Mouse (Mus musculus): ENCODE measurements at regions not wholly inside any gene's neighbourhood (a gene's known extent, or its start where the extent isn't known, plus 50 kb on each side); places are given as distances from the start of the nearest gene placed in this dataset.

- Histone ChIP-seq H3K4me3 (no peak overlapping the region), H3K4me1 (no peaks in the 10 kb centered on the region), H3K36me3 (no peaks in the 10 kb centered on the region), H3K27ac (no peak overlapping the region), H3K27me3 (ENCODE audit: low read depth, poor library complexity, severe bottlenecking) (no peaks in the 10 kb centered on the region), H3K9me3 (replicated peaks) (no peaks in the 10 kb centered on the region)
- DNase-seq (ENCODE audit: low spot score) = no peak
- WGBS = 92% methylated on average over 5 of the region's 5 CpGs
Observed at GRCm38 (mm10) chr13:79309584-79310110, 1110.1 kb upstream of the Nr2f1 start.

- WGBS = 78% methylated on average over 6 of the region's 6 CpGs
- Histone ChIP-seq H3K4me3 (no peak overlapping the region), H3K9me3 (replicated peaks) (no peaks in the 10 kb centered on the region), H3K27ac (no peak overlapping the region), H3K36me3 (no peaks in the 10 kb centered on the region), H3K27me3 (ENCODE audit: low read depth, poor library complexity, severe bottlenecking) (no peaks in the 10 kb centered on the region), H3K4me1 (peaks cover 7% of the 10 kb centered on the region)
- no peak for DNase-seq (ENCODE audit: low spot score)
Observed at GRCm38 (mm10) chr13:79297225-79297710, 1097.7 kb upstream of the Nr2f1 start.

GRCm38 (mm10) chr13:79288022-79288421 is 1088.5 kb upstream of the Nr2f1 start:
- Histone ChIP-seq H3K27ac (no peak overlapping the region), H3K4me3 (no peak overlapping the region), H3K4me1 (no peaks in the 10 kb centered on the region), H3K36me3 (no peaks in the 10 kb centered on the region), H3K9me3 (replicated peaks) (no peaks in the 10 kb centered on the region), H3K27me3 (ENCODE audit: low read depth, poor library complexity, severe bottlenecking) (no peaks in the 10 kb centered on the region)
- DNase-seq (ENCODE audit: low spot score) = no peak
- WGBS = 93% methylated on average over 1 of the region's 1 CpGs

- Histone ChIP-seq H3K27me3 (ENCODE audit: low read depth, poor library complexity, severe bottlenecking) (no peaks in the 10 kb centered on the region), H3K36me3 (no peaks in the 10 kb centered on the region), H3K4me1 (no peaks in the 10 kb centered on the region), H3K27ac (no peak overlapping the region), H3K4me3 (no peak overlapping the region), H3K9me3 (replicated peaks) (no peaks in the 10 kb centered on the region)
- no peak for DNase-seq (ENCODE audit: low spot score)
- 91% methylated on average over 3 of the region's 3 CpGs for WGBS
Observed at GRCm38 (mm10) chr13:79286181-79286580, 1086.6 kb upstream of the Nr2f1 start.

GRCm38 (mm10) chr13:79285478-79285877 is 1085.9 kb upstream of the Nr2f1 start:
- 3% methylated on average over 2 of the region's 2 CpGs for WGBS
- Histone ChIP-seq H3K9me3 (replicated peaks) (no peaks in the 10 kb centered on the region), H3K27ac (no peak overlapping the region), H3K4me1 (no peaks in the 10 kb centered on the region), H3K4me3 (no peak overlapping the region), H3K27me3 (ENCODE audit: low read depth, poor library complexity, severe bottlenecking) (no peaks in the 10 kb centered on the region), H3K36me3 (no peaks in the 10 kb centered on the region)
- DNase-seq (ENCODE audit: low spot score) = no peak

GRCm38 (mm10) chr13:79277714-79278113 is 1078.2 kb upstream of the Nr2f1 start:
- no peaks in the 10 kb centered on the region for H3K27me3 ChIP-seq (ENCODE audit: low read depth, poor library complexity, severe bottlenecking)
- H3K27ac ChIP-seq = no peak overlapping the region
- no peak for DNase-seq (ENCODE audit: low spot score)
- H3K9me3 ChIP-seq (replicated peaks) = no peaks in the 10 kb centered on the region
- H3K4me3 ChIP-seq = no peak overlapping the region
- H3K36me3 ChIP-seq = no peaks in the 10 kb centered on the region
- 70% methylated on average over 6 of the region's 6 CpGs for WGBS
- H3K4me1 ChIP-seq = 0 out of 2 replicates have a peak, but pooled peaks cover 4% of the 10 kb centered on the region

- no peak overlapping the region for H3K27ac ChIP-seq
- no peaks in the 10 kb centered on the region for H3K36me3 ChIP-seq
- DNase-seq (ENCODE audit: low spot score) = no peak
- no peaks in the 10 kb centered on the region for H3K9me3 ChIP-seq (replicated peaks)
- H3K4me3 ChIP-seq = no peak overlapping the region
- H3K27me3 ChIP-seq (ENCODE audit: low read depth, poor library complexity, severe bottlenecking) = no peaks in the 10 kb centered on the region
- WGBS = 84% methylated on average over 7 of the region's 7 CpGs
- H3K4me1 ChIP-seq = 0 out of 2 replicates have a peak, but pooled peaks cover 4% of the 10 kb centered on the region
Observed at GRCm38 (mm10) chr13:79277313-79277712, 1077.8 kb upstream of the Nr2f1 start.

- DNase-seq (ENCODE audit: low spot score) = peak; percentile 37
- no peak overlapping the region for H3K27ac ChIP-seq
- peaks cover 10% of the 10 kb centered on the region for H3K4me1 ChIP-seq
- H3K9me3 ChIP-seq (replicated peaks) = no peaks in the 10 kb centered on the region
- 48% methylated on average over 5 of the region's 5 CpGs for WGBS
- H3K27me3 ChIP-seq (ENCODE audit: low read depth, poor library complexity, severe bottlenecking) = no peaks in the 10 kb centered on the region
- no peaks in the 10 kb centered on the region for H3K36me3 ChIP-seq
- no peak overlapping the region for H3K4me3 ChIP-seq
Observed at GRCm38 (mm10) chr13:79255362-79255761, 1055.8 kb upstream of the Nr2f1 start.

- Histone ChIP-seq H3K4me1 (peaks cover 10% of the 10 kb centered on the region), H3K4me3 (no peak overlapping the region), H3K36me3 (no peaks in the 10 kb centered on the region), H3K27me3 (ENCODE audit: low read depth, poor library complexity, severe bottlenecking) (no peaks in the 10 kb centered on the region), H3K27ac (no peak overlapping the region), H3K9me3 (replicated peaks) (no peaks in the 10 kb centered on the region)
- WGBS = 81% methylated on average over 5 of the region's 5 CpGs
- no peak for DNase-seq (ENCODE audit: low spot score)
Observed at GRCm38 (mm10) chr13:79252385-79252784, 1052.8 kb upstream of the Nr2f1 start.

- H3K27me3 ChIP-seq (ENCODE audit: low read depth, poor library complexity, severe bottlenecking) = no peaks in the 10 kb centered on the region
Observed at GRCm38 (mm10) chr13:79251269-79251668, 1051.7 kb upstream of the Nr2f1 start.

More at GRCm38 (mm10) chr13:79251269-79251668, 1051.7 kb upstream of the Nr2f1 start:
- 95% methylated on average over 1 of the region's 1 CpGs for WGBS
- Histone ChIP-seq H3K4me1 (peaks cover 10% of the 10 kb centered on the region), H3K4me3 (no peak overlapping the region), H3K36me3 (no peaks in the 10 kb centered on the region), H3K27ac (no peak overlapping the region), H3K9me3 (replicated peaks) (no peaks in the 10 kb centered on the region)
- no peak for DNase-seq (ENCODE audit: low spot score)

Measured in limb, embryonic 10.5 days (tissue).